Mouse (Mus musculus) forebrain, embryonic 16.5 days (tissue): ENCODE results near the gene Cstf1. TPM values are rescaled to one million over a fixed set of nuclear protein-coding genes. Genes with fewer than 3 reads are reported as not detected.

Source experiments
- ATAC-seq: fragments of 200-750 bp; cut with Nextera tagmentation; 2 replicates; pipeline ENCODE4 v1.8.0; 2017; ENCODE audit warnings: mild to moderate bottlenecking, moderate library complexity
- H3K27ac ChIP-seq: fragments of 300-500 bp; sonication (generic); 2 replicates; pipeline ENCODE4 v1.5.1; 2014; ENCODE audit warnings: low read length, control low read depth
- H3K27me3 ChIP-seq: fragments of 300-500 bp; sonication (generic); replicated peaks from 2 replicates; pipeline ENCODE4 v1.6.1; 2014; ENCODE audit warnings: low read length; ENCODE audit not compliant: control insufficient read depth, insufficient read depth
- H3K36me3 ChIP-seq: fragments of 300-500 bp; sonication (generic); 2 replicates; pipeline ENCODE4 v1.6.1; 2014; ENCODE audit not compliant: control insufficient read depth, insufficient read depth
- H3K4me1 ChIP-seq: fragments of 300-500 bp; sonication (generic); replicated peaks from 2 replicates; pipeline ENCODE4 v1.6.1; 2014; ENCODE audit warnings: low read length; ENCODE audit not compliant: control insufficient read depth, insufficient read depth
- H3K4me2 ChIP-seq: fragments of 300-500 bp; sonication (generic); 2 replicates; pipeline ENCODE4 v1.6.1; 2014; ENCODE audit warnings: mild to moderate bottlenecking, low read length, control low read depth
- H3K4me3 ChIP-seq: fragments of 300-500 bp; sonication (generic); replicated peaks from 2 replicates; pipeline ENCODE4 v1.5.1; 2014; ENCODE audit warnings: mild to moderate bottlenecking, low read length, control low read depth
- H3K9ac ChIP-seq: fragments of 300-500 bp; sonication (generic); replicated peaks from 2 replicates; pipeline ENCODE4 v1.6.1; 2014; ENCODE audit warnings: low read depth, low read length, control low read depth
- H3K9me3 ChIP-seq: fragments of 300-500 bp; sonication (generic); 2 replicates; pipeline ENCODE4 v1.6.1; 2016; ENCODE audit warnings: low read length; ENCODE audit not compliant: control insufficient read depth
- WGBS: fragments of 180-500 bp; shearing (Covaris S2); extraction: QIAGEN DNeasy Blood & Tissue Kit; methylation state at CpG from one replicate; pipeline ENCODE4 v1.1.7; 2014; 5-methylcytosine and 5-hydroxymethylcytosine counted together
- polyA plus RNA-seq: library from polyadenylated mRNA; unstranded; fragments of >200 nt; fragmentation: Nextera tagmentation; extraction: Ambion mirVana; gene quantifications from 2 replicates; pipeline ENCODE4 v1.2.1, GENCODE M21; 2015

The Cstf1 gene
- 27.5 and 29.9 TPM in 2 replicates for polyA plus RNA-seq

DNA sequence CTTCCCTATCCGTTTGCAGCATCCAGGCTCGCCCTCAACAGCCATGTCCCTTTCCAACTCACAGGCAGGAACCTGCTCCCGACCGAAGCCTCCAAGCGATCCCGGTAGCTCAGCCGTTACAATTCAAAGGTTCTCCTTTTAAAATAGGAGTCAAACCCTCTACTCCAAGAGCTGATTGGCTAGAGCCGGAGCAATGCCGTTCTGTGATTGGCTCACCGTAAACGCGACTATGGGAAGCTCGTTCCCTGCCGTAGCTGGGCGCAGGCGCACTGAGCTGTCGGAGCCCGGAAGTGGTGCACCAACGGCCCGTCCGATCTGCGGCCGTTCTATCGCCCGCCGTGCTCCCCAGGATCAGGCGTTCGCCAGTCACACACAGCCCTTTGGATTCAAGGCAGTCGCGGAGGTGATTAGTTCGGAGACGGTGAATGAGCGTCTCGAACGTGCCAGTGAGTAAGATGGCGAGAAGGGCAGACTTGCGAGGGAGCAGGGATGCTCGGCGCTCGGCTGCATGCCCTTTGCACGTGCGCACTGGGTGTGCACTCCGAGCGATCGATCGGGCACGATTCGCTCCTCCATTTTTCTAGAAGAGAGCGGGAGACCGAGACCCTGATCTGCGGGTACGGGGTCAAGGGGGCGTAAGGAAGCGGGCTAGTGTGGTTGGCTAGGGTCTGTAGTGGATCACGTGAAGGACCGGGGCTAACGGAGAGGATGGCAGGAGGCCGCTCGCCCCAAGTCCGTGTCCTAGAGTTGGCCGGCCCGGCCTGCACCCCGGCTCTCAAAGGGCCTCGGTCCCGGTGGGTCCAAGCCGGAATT is at the start of gene Cstf1, which contains the start of gene Aurka:
Cstf1 (plus strand) TSS at position 271 of the 813 bp plus-strand sequence.
Aurka (minus strand) TSS at position 125 of the 813 bp plus-strand sequence.
- Histone ChIP-seq H3K4me1 (peaks cover 27% of the 10 kb centered on the region), H3K27ac (peak within 1 kb of the TSS; percentile 89), H3K9me3 (no peaks in the 10 kb centered on the region), H3K4me3 (peak within 1 kb of the TSS; percentile 99), H3K27me3 (no peaks in the 10 kb centered on the region), H3K9ac (peak within 1 kb of the TSS; percentile 95), H3K36me3 (peaks cover 10% of the 10 kb centered on the region), H3K4me2 (peak within 1 kb of the TSS; percentile 93)
- peak; percentile 99 for ATAC-seq
- under 1% methylated on average over 66 of the region's 66 CpGs for WGBS

DNA sequence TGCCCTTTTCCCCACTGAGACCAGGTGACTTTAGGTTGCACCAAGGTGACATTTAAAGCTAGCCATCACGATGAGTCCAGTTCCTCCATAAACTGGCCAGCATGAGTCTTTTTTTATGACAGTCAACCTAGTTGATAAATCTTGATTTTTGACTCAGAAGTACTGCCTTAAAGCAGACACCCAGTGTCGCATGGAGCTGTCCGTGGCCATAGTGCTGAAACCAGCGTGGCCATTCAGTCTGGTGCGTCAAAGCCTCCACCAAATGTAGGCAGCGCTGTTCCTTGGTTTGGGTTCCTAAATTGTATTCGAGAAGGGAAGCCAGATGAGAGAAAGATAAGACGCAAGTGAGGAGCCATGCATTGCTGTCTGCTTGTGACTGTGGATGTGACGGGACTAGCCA is 49.6 kb upstream of the Cstf1 start:
- no peak for ATAC-seq

DNA sequence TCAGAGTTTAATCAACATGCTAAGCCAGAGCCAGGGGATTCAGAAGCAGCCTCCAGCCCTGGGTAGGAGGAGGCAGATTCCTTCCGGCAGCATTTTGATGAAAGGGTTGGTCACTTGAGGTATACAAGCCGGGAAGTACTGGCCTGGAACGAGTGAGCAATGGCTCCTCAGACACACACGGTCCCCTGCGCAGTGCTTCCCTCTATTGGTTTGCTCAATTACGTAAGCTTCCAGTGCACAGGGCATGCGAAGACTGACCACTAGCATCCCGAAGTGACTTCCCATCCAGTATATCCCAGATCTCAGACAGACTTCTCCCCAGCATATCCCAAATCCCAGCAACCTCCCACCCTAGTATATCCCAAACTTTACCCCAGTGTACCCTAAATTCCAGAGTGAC is 42.2 kb upstream of the Cstf1 start:
- no peak overlapping the region for H3K27ac ChIP-seq
- ATAC-seq = no peak
- peaks cover 6% of the 10 kb centered on the region; the same call in 1 of the 2 replicates for H3K4me1 ChIP-seq
- H3K36me3 ChIP-seq = no peaks in the 10 kb centered on the region
- H3K4me3 ChIP-seq = no peak overlapping the region
- no peak overlapping the region for H3K9ac ChIP-seq
- no peaks in the 10 kb centered on the region for H3K9me3 ChIP-seq
- 0 out of 2 replicates have a peak, but pooled peaks cover 5% of the 10 kb centered on the region for H3K27me3 ChIP-seq
- H3K4me2 ChIP-seq = no peak overlapping the region
- WGBS = 43% methylated on average over 8 of the region's 8 CpGs

More for the DNA sequence above, 49.6 kb upstream of the Cstf1 start:
- H3K4me1 ChIP-seq = no peaks in the 10 kb centered on the region
- 18% methylated on average over 9 of the region's 9 CpGs for WGBS
- H3K9me3 ChIP-seq = no peaks in the 10 kb centered on the region
- no peak overlapping the region for H3K27ac ChIP-seq
- no peaks in the 10 kb centered on the region for H3K27me3 ChIP-seq
- H3K4me2 ChIP-seq = no peak overlapping the region
- no peak overlapping the region for H3K9ac ChIP-seq
- no peaks in the 10 kb centered on the region for H3K36me3 ChIP-seq
- no peak overlapping the region for H3K4me3 ChIP-seq

DNA sequence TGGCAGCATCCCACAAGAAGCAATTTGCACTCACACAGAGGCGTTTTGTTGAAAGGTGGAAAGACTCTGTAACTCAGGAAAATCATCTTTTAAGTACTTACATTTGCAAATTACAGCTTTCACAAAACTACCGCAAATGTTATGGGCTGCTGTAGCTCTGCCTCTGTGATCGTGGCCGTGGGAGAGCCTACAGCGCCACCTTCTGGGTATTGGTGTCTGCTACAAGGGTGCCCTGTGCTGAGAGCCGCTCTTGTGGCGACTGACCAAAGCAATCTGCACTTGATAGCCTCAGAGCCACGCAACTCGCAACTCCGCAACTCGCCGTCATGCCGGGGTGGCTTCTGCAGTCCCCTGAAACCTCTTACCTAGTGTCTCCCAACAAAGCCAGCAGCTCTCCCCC is 41.3 kb upstream of the Cstf1 start:
- Histone ChIP-seq H3K4me3 (peak overlapping the region; percentile 14; the same call in 1 of the 2 replicates), H3K27ac (no peak overlapping the region), H3K36me3 (no peaks in the 10 kb centered on the region), H3K4me1 (peaks cover 6% of the 10 kb centered on the region; the same call in 1 of the 2 replicates), H3K9ac (peak overlapping the region; percentile 47), H3K4me2 (peak overlapping the region; percentile 39; the same call in 1 of the 2 replicates), H3K9me3 (no peaks in the 10 kb centered on the region), H3K27me3 (0 out of 2 replicates have a peak, but pooled peaks cover 5% of the 10 kb centered on the region)
- peak; percentile 94 for ATAC-seq
- WGBS = 3% methylated on average over 13 of the region's 13 CpGs

DNA sequence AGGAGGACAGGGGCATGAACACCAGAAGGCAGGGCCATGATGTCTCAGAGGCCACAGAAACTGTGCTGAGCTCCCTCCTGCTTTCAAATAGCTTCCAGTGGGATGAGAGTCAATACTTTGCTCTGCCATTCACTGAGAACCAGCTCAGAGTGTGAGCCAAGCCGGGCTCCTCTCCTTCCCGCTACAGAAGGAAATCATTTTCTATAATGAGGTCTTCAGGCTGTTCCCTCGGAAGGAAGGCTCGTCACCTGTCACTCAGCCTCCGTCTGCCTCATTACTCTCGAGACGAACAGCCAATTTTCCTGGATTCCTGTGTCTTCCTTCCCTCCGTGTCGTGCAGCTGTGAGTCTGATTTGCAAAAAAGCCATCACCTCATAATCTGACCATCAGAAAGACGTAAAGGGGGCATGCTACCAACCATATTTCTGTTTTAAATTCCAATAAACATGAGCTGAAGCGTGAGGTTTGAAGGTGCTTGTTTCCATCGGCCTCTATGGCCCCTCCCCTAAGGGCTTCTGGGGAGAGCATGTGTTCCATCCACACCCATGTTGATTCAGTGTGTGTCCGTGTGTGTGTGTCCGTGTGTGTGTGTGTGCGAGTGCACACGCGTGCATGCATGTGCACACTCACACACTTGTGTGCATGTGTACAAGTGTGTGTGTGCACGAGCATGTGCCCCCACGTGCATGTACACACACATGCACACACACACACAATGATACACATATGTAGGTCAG is 32.1 kb upstream of the Cstf1 start:
- WGBS = 45% methylated on average over 19 of the region's 19 CpGs
- Histone ChIP-seq H3K9ac (no peak overlapping the region), H3K27ac (peak overlapping the region; percentile 68), H3K4me2 (0 out of 2 replicates have a peak overlapping the region, but pooled peaks have one; percentile 0), H3K4me3 (no peak overlapping the region), H3K9me3 (no peaks in the 10 kb centered on the region), H3K4me1 (peaks cover 15% of the 10 kb centered on the region), H3K27me3 (no peaks in the 10 kb centered on the region), H3K36me3 (no peaks in the 10 kb centered on the region)
- peak; percentile 80 for ATAC-seq

DNA sequence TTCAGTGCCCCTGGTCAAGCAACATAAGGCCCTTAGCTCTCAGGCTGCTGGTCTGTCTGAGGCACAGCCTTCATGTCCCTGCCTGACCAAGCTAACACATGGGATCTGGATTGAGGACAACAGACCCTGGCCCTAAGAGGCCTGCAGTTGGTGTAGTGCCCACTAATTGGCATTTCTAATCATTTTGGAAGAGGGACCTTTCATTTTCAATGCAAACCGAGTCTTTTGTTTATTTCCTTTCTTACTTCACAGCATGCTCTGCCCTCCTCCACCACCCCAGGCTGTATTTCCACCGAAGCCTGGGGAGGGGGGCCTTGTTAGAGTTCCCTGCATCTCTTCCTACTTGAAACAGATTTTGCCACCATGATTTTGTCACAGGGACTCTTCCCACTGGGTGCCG is 29.5 kb upstream of the Cstf1 start:
- WGBS = 9% methylated on average over 3 of the region's 3 CpGs

DNA sequence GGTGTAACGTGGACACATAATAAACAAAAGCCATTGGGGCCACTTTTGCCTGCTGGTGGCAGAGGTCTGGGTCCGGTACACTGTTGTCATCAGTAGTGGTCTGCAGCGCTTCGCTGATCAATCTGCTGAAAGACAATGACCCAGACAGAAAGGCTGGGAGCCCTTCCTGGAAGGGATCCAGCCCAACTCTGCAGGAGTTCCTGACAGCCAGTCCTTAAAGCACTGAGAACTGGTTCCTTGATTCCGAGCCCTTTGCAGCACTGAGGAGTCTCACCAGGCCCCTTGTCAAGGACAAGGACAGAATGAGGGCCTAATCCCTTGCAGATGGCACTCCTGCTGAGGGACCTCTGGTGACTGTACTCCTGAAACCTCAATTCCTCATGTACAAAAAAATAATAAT is 28.9 kb upstream of the Cstf1 start:
- Histone ChIP-seq H3K9ac (no peak overlapping the region), H3K4me1 (peaks cover 24% of the 10 kb centered on the region), H3K4me3 (no peak overlapping the region), H3K9me3 (no peaks in the 10 kb centered on the region), H3K36me3 (no peaks in the 10 kb centered on the region), H3K27me3 (no peaks in the 10 kb centered on the region), H3K4me2 (no peak overlapping the region), H3K27ac (peak overlapping the region; percentile 28; the same call in 1 of the 2 replicates)
- WGBS = 7% methylated on average over 5 of the region's 5 CpGs
- ATAC-seq = no peak

More for the DNA sequence above, 29.5 kb upstream of the Cstf1 start:
- peaks cover 21% of the 10 kb centered on the region for H3K4me1 ChIP-seq
- peak overlapping the region; percentile 46; the same call in 1 of the 2 replicates for H3K27ac ChIP-seq
- H3K9me3 ChIP-seq = no peaks in the 10 kb centered on the region
- H3K36me3 ChIP-seq = no peaks in the 10 kb centered on the region
- ATAC-seq = no peak
- H3K9ac ChIP-seq = no peak overlapping the region
- no peak overlapping the region for H3K4me3 ChIP-seq
- no peaks in the 10 kb centered on the region for H3K27me3 ChIP-seq
- H3K4me2 ChIP-seq = no peak overlapping the region

DNA sequence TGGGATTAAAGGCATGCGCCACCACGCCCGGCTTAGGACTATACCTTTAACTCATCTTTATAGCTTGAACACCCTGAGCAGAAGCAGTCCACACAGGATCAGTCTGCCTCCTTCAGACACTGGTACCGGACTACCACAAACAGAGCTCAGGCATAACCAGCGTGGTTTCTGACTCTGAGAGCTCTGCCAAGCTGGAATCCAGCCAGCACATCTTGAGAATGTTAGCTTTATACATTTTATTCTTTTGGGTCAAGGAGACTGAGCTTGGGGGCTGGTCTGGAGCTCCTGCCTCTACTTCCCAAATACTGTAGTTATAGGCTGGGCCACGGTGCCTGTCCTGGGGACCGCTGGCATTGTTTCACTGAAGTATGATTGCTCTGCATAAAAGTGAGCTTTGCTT is 26.7 kb upstream of the Cstf1 start:
- 77% methylated on average over 7 of the region's 7 CpGs for WGBS
- Histone ChIP-seq H3K27me3 (no peaks in the 10 kb centered on the region), H3K9me3 (no peaks in the 10 kb centered on the region), H3K27ac (no peak overlapping the region; the same call in 1 of the 2 replicates), H3K4me2 (no peak overlapping the region), H3K4me1 (peaks cover 39% of the 10 kb centered on the region), H3K4me3 (no peak overlapping the region), H3K36me3 (no peaks in the 10 kb centered on the region), H3K9ac (no peak overlapping the region)
- ATAC-seq = no peak

DNA sequence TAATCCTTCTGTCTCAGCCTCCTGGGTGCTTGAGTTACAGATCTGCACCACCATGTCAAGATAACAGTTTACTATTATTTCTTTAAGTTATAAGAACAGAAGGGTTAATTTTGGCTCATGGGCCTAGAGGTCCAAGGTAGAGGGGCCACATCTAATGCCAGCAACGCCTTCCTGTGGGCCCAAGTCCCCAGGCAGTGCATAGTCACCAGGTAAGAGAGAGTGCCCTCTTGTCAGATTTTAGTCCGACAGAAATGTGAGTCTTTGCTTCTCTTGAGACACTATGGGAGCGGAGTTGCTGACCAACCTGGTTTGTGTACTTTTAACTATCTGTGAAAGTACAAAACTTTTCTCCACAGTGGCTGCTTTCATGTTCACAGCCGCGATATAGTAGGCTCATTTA is 25.8 kb upstream of the Cstf1 start:
- peak overlapping the region; percentile 76 for H3K4me3 ChIP-seq
- H3K9ac ChIP-seq = no peak overlapping the region
- WGBS = 20% methylated on average over 5 of the region's 5 CpGs
- peak overlapping the region; percentile 78 for H3K27ac ChIP-seq
- peak overlapping the region; percentile 96 for H3K4me2 ChIP-seq
- no peaks in the 10 kb centered on the region for H3K36me3 ChIP-seq
- peaks cover 48% of the 10 kb centered on the region for H3K4me1 ChIP-seq
- ATAC-seq = peak; percentile 0; the same call in 1 of the 2 replicates
- H3K27me3 ChIP-seq = no peaks in the 10 kb centered on the region
- H3K9me3 ChIP-seq = no peaks in the 10 kb centered on the region
